Mouse (Mus musculus): ENCODE data around the gene 4933411K16Rik. TPM values are rescaled to one million over a fixed set of nuclear protein-coding genes. Genes with fewer than 3 reads are reported as not detected.
A peak's percentile ranks its signal among the peaks of the same experiment; 100 is the strongest.

The 4933411K16Rik gene
- total RNA-seq, 1 experiment from 2014 or later, result not detected

DNA sequence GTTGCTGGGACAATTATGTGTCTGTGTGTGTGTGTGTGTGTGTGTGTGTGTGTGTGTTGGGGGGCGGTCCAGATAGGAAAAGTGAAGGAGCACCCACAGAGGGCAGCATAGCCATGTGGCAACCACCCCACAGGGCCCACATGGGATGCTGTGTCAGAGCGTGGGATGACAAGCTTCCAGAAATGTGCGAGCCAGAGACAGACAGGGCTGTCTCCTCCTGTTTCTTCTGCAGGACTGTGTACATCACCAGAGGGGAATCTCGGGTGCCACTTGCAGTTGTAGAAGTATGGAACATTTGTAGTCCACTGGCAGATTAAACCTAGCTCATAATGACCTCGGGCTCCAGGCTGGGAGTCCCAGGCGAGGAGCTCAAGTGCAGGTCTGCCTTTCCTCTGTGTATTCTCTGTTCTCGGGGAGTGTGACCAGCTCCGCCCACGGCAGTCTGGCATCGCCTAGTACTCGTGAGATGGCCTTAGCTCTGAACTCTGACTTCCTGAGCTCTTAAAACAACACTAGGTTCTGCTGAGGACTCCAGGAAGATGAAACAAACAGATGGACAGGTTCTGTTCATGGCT lies 17.1 kb upstream of the 4933411K16Rik start:
- 0 out of 2 replicates have a peak, but pooled peaks have one; percentile 10 for ATAC-seq (replicated peaks; ENCODE audit: low read depth, poor library complexity, severe bottlenecking)

DNA sequence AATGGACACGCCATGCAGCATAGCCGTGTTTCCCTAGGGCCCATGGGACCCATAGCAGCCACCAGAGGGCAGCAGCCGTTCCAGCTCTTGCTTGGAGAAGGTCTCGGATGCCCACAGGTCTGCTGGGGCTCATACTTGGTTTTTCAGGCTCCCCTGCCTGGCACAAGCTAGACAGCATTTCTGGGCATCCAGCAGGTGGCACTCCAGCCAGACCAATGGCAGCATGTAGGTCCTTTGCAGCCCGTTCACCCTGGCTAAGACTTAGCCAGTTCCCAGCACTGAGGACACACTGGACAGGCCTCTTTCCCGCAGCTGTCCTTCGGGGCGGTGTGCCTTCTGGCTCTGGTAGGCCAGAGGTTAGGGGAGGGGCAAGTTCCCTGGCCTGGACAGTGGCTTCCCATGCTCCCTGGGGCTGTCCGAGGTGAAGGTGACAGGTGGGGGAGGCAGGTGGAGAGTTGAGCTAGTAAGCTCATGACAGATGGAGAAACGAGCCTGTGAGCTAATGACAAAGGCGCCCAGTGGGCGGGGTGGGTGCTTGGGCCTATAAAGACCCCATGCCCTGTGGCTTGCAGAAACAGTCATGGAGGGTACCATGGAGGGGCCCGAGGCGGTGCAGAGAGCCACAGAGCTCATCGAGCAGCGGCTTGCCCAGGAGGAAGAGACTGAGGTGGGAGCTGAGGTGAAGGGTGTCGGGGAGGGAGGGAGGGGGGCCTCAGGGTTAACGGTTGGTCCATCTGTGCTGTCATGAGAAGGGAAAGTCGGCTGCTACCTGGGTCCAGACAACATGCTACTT lies 16.4 kb upstream of the 4933411K16Rik start, which contains the start of gene Ankrd2:
TSS of gene Ankrd2 (plus strand) at position 545 of the 793 bp plus-strand sequence.
- peak; percentile 98 for ATAC-seq (replicated peaks; ENCODE audit: low read depth, poor library complexity, severe bottlenecking)

DNA sequence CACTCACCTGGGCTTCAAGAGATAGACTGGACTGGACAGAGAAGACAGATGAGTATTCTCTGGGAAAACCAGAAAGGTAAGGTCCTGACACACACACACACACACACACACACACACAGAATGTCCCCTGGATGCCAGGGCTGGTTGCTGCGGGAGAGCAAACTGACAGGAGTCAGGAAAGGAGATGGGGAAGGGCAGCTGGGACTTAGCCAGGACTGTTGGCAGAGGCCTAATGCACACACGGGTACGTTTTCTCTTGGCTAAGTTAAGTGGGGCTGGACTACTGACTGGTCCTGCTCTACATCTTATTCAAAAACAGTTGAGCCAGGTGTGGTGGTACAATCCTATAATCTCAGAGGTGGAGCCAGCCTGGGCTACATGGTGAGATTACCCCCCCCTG lies 15.7 kb upstream of the 4933411K16Rik start:
- no peak for ATAC-seq (replicated peaks; ENCODE audit: low read depth, poor library complexity, severe bottlenecking)

DNA sequence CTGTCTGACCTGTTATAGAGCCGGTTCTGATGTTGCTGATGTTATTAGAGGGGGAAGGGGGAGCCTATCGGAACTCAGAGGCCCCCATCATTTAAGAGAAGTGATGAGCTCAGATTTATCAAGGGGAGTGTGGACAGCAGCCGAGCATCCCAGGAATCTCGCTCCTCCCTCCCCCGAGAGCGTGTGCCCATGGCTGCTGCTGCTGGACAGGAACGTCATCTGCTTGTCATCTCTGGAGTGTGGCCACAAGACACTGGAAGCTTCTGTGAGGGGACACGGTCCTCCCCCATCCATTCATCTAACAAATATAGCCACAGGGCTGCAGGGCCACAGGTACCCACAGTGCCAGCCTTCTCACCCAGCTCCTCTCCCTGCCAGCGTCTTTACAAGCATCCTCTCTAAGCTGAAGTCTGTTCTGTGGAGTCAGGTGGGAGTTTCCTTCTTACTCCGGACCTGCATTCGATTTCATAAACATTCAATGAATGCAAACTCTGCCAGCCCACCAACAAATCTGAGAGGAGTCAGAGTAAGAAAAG lies 14.8 kb upstream of the 4933411K16Rik start:
- no peak for ATAC-seq (replicated peaks; ENCODE audit: low read depth, poor library complexity, severe bottlenecking)

DNA sequence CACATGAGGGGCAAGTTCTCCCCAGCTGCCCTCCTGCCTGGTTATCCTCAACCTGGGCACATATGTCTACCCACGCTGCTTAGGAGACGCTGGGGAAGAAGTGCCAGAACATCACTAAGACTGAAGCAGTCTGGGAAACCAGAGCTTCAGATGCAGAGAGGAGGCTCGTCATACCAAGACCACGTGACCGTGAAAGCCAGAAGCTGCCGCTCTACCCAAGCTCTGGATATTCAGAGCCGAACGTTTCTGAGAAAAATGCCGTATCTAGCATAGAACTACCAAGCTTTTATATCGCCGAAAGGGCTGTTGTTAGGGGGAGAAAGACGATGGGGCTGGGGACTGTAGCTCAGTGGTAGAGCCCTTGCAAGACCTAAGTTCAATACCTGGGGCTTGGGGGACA lies 13.7 kb upstream of the 4933411K16Rik start:
- ATAC-seq (replicated peaks; ENCODE audit: low read depth, poor library complexity, severe bottlenecking), result no peak

DNA sequence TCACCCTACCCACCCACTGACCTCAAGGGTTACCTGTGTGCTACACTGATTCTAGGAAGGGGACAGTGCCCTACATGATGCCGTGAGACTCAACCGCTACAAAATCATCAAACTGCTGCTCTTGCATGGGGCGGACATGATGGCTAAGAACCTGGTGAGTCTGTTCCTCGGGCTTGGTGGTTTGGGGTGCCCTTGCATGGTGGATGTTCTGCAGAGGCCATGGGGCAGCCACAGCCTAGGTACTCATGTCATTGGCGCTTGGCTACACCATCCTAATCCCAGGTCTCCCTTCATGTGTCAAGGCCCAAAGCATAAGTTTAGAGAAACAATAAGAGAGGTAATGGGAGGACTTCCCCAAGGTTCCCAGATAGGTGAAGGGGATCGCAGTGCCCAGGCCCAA lies 8.1 kb upstream of the 4933411K16Rik start:
- no peak for ATAC-seq (replicated peaks; ENCODE audit: low read depth, poor library complexity, severe bottlenecking)

DNA sequence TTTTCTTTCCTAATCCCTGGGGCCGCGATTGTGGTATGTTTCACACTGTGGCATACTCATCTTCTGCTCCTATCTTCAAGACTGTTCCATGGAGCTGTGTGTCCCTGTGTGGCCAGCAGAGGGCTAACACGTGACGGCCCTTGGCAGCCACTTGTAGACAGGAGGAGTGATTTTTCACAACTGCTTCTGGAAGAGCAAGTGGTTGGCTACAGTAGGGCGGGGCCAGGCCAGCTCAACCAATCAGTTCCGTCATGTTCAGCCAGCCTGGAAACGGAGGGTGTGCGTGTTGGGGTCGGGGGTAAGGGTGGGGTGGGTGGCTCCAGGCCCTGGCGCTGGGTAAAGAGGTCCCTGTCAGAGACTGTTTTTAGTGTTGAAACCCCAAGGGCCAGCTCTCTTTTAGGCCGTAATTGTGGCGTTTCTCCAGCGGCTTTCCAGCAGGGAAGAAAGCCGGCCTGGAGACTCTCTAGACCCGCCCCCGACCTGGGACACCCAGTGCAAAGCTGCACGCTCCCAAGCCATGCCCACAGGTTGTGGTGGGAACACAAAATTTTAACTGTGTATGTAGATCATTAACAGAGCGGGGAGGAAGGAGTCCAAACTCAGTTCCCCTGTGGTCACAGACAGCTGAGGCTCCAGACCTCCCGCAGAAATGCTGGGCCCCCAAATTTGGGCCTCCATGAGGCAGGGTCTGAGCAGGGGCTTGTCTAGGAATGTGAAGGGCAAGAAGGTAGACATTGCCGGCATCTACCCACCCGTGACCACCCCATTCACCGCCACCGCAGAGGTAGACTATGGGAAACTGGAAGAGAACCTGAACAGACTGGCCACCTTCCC lies 6.6 kb upstream of the 4933411K16Rik start, which contains the start of gene Hoga1:
TSS of gene Hoga1 (plus strand) at position 342 of the 834 bp plus-strand sequence.
- peak; percentile 96 for ATAC-seq (replicated peaks; ENCODE audit: low read depth, poor library complexity, severe bottlenecking)

DNA sequence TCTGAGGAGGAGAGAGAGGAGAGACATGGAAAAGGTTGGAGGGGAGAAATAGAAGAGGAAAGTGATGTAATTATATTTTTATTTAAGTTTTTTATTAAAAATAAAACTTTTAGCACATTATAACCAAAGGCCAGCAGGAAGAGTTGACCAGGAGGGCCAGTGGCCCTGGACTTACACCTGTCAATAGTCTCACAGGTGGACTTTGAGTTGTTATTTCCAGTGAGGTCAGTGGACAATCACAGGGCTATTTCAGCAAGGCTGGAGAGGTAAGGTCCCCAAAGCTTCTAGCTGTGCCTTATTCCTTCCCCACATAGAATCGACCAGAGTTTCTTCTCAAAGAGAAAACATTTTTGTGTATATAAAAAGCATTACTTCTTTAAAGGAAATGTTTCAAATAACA lies 1.8 kb upstream of the 4933411K16Rik start:
- no peak for ATAC-seq (replicated peaks; ENCODE audit: low read depth, poor library complexity, severe bottlenecking)

DNA sequence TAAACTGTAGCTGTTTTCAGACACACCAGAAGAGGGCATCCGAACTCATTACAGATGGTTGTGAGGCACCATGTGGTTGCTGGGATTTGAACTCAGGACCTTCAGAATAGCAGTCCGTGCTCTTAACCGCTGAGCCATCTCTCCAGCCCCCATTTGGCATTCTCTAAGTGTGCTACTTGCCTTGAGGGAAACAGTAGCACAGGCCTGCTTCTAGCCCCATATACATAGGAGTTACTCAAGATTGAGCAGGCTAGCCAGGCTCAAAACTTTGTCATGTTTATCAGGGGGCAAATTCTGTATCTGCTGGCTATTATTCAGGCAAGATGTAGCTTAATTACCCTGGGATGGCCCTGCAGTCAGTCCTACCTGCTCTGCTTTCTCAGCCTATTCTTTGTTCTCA lies 697 bp upstream of the 4933411K16Rik start:
- ATAC-seq (replicated peaks; ENCODE audit: low read depth, poor library complexity, severe bottlenecking), result no peak

DNA sequence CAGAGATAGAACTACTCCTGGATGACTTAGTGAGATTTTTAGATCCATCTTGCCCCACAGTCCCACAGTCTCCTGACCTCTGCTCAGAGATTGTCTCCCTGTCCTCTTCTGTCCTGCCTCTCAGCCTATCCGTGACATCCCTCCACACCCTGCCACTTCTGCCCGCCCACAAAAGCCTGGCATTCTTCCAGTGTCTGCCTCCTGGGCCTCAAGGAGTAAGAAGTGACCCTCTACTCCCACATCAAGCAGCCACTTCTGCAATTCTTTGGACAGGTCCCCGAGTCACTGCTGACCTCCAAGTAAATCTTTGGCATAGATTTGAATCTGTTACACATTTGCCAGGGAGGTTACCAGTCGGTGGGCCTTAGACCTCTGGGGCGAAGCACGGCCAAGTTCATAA lies 2.2 kb downstream of the 4933411K16Rik start:
- 0 out of 2 replicates have a peak, but pooled peaks have one; percentile 36 for ATAC-seq (replicated peaks; ENCODE audit: low read depth, poor library complexity, severe bottlenecking)

DNA sequence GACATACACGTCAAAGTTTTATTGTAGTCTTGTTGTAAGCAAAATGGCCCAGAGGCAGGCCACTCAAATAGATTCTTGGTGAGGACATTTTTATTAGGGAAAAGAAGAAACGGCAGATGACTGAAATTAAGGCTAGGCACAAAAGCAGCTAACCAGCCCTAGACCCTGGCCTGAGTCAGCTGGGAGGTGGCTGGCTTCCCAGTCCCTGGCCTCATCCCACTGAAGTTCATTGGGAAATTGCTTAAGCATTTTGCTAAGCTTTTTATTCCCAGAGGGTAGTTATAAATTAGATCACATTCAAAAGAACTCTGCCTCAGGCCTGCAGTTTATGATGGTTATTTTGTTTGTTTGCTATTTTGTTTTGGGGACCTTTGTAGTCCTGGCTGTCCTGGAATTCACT lies 3.8 kb downstream of the 4933411K16Rik start:
- no peak for ATAC-seq (replicated peaks; ENCODE audit: low read depth, poor library complexity, severe bottlenecking)

DNA sequence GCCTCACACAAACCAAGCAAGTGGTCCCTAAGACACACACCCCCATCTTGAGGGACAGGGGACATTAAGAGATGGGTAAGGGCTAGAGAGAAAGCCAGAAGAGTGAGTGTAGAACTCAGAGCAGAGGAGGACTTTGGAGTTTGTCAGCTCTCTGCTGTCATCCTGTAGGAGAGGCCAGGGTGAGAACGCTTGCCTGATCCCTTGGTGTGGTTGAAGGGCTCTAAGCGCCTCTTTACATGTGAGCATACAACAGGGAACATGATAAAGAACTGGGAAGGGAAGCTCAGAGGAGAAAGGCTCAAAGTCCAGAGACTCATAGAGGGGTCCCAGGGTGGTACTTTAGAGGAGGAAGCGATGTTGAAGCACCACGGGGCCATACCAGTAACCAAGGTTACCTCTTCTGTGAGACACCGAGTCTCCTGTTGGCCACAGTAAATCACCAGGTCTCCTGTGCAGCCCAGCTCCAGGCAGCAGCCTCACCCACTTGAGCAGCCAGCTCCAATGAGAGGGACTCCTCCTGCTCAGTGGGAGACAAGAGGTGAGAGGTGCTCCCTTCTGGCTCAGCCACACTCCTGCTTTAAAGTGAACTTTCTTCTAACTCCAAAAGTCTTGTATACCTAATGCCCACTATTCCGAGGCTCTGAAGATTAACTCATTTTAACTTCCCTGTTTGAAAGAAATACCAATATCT lies 4.8 kb downstream of the 4933411K16Rik start:
- ATAC-seq (replicated peaks; ENCODE audit: low read depth, poor library complexity, severe bottlenecking), result no peak

DNA sequence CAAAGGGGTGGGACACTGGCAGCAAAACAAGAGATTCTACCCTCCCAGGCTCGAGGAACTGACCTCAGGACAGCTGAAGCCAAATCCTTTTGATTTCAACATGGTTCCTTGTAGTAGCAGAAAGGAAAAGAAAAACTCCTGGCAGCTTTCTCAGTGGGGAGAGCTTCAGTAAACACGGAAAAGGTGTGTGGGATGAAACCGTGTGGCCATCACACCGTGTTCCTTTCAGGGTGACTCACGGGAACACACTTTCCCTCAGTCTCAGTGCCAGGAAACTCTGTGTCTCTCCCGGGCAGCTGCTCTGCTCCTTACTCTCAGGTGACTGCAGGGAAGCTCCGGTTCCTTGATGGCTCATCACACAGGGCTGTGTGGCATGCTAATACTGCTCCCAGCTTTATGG lies 6.4 kb downstream of the 4933411K16Rik start:
- no peak for ATAC-seq (replicated peaks; ENCODE audit: low read depth, poor library complexity, severe bottlenecking)

DNA sequence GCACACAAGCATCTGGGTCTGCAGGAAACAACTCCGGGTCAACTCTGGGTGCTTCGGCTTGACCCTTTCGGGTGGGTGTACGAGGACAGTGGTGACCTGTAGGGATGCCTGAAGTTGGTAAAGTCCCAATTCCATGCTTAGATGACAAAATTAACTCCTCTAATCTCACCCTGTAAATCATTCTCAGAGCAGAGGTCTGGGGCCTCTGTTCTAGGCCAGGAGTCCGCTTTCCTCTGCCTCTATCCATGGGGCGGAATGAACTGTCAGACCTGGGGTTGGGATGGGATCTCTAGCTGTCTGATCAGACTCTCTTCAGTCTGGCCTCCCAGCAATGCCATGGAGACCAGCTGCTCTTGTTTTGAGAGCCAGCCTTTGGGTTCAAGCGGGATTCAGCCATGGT lies 9.4 kb downstream of the 4933411K16Rik start:
- ATAC-seq (replicated peaks; ENCODE audit: low read depth, poor library complexity, severe bottlenecking), result no peak

DNA sequence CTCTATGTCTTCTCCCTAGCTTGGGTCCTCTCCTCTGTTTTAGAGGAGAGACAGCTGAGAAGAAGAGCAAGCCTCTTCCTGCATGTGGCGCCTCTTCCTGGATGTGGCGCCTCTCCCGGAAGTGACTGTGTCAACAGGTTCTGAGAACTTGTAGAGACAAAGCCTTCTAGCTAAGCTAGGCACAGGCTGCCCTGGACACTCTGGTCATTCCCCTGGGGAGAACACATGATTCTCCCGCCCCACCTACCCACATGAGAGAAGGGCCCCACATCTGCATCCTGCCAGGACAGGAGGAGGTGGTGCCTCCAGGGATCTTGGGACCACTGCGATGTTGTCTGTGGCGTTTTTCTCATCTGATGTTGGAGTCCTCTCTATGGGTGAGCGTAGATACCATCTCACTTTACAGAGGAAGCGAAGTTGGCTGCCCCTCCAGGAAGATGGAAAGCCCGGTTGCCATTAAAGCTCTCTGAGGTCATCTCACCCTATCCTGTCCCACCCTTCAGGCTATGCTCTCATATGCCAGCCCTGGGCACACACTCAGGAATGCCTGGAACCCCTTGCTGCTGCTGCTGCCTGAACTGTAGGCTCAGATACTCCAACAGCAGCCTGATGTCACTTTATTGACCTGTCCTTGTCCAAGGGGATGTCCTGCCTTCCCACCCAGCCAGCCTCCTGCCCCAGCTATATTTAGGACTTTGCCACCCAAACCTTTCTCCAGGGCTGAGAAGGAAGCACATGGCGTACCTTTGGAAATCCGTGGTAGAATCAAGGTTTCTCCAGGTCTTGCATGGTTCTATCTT lies 16.6 kb downstream of the 4933411K16Rik start:
- no peak for ATAC-seq (replicated peaks; ENCODE audit: low read depth, poor library complexity, severe bottlenecking)

DNA sequence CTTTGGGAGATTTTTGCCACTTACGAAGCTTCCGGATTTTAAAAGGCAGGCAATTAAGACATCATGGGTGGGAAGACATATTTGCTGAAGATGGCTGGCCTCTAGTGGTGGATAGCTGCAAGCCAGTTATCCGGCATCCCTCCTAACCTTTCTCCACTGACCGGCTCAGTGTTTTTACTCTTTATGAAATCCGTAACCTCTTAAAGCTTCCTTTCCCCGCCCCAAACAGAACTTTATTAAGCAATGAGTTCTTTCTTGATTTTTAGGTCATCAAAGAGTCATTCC lies 17.1 kb downstream of the 4933411K16Rik start:
- ATAC-seq (replicated peaks; ENCODE audit: low read depth, poor library complexity, severe bottlenecking), result 0 out of 2 replicates have a peak, but pooled peaks have one; percentile 29

DNA sequence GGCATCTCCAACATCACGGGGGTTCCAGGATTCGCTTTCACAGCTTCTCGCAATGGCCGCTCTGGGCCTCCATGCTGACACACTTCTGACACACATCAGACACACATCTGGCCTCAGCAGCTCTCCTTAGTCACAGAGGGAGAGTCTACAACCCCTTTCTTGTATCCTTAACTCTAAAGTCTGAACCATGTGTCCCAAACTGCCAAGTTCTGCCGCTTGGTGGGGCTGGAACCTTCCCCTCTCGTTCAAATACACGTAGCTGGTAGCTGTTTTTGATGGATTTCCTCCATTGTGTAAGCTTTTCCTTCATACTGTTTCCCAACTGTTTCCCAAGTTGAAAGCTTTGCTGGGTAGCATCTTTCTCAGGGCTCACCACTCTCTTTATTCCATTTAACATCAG lies 19.2 kb downstream of the 4933411K16Rik start:
- no peak for ATAC-seq (replicated peaks; ENCODE audit: low read depth, poor library complexity, severe bottlenecking)

DNA sequence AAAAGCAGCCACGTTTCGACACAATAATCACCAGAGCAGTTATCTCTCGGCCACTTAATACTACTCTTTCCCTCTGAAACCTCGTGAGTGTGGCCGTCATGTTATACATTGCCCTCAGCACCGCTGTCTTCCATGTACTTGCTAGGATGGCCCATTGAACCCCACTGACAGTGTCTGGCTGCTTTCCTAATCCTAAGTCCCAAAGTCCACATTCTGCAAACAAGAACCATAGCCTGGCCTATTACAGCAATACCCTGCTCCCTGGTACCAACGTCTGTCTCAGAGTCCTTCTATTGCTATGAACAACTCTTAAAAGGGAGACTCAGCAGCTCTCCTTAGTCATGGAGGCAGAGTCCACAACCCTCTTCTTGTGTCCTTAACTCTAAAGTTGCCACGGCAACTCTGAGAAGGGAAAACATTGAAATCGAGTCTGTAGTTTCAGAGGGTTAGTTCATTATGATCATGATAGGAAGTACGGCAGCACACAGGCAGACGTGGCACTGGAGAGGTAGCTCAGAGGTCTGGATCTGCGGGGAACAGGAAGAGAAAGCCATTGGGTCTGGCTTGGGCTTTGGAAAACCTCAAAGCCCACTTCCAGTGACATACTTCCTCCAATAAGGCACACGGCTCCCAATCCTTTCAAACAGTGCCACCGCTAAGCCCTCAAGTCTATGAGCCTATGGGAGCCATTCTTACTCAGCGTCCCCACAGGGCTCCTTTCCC lies 20.0 kb downstream of the 4933411K16Rik start:
- ATAC-seq (replicated peaks; ENCODE audit: low read depth, poor library complexity, severe bottlenecking), result 0 out of 2 replicates have a peak, but pooled peaks have one; percentile 15

DNA sequence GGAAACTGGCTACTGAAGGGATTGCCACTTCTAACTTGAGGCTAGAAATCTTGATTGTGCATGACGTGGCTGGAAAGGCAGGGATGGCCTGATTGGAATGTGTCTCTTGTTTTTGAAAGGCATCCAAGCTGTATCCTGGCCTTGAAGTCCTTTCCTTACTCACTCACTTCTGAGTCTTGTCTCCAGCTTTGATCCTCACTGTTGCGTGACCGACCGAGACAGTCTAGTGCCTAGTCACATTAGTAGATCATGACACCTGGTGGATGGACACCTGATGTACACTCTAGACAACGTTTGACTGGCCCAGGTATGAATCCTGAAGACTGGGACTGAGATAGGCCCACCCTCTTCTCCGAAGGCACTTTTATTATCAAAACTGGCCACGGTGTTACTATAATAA lies 20.8 kb downstream of the 4933411K16Rik start:
- ATAC-seq (replicated peaks; ENCODE audit: low read depth, poor library complexity, severe bottlenecking), result no peak

Data from common myeloid progenitor, adult 5-6 weeks (primary cell).